Mouse (Mus musculus): ENCODE measurements around the gene 1810030O07Rik. TPM values are rescaled to one million over a fixed set of nuclear protein-coding genes. Genes with fewer than 3 reads are reported as not detected.

Gene 1810030O07Rik
- total RNA-seq (2023; ENCODE audit: inconsistent age), result 17.9 to 19.7 TPM (median 18.0 TPM) in 4 replicates

DNA sequence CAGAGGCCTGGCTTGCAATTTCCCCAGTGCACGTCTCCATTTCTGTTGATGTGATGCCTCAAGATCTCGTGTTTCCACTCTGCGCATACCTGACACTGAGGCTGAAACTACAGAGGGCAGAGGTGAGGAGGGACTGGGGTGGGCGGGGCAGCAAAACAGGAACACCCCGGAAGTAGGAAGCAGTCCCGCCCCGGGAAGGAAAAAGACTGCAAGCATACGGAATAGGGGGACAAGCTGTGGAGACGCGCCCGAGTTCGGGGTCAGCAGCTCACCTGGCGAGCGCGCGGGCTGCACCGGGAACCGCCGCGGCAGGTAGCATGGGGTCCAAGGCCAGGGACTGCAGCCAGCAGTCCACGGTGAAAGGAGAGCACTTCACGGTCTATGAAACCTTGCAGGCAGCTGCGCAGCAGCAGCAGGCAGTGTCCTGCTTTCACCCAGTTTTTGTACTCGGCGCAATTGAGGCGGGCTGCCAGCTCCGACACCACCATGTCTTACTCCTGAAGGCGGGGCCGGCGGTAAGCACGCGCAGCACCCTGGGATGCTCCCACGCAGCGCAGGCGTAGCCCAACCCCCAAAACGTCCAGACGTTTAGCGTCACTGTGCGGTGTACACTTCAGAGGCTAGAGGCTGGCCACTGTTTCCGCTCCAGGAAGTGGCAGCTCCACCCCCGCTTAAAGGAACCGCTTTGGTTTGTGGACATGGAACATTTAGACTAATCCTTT is at the start of gene 1810030O07Rik:
TSS of gene 1810030O07Rik (minus strand) at position 615 of the 722 bp plus-strand sequence.

Other genes starting within 250 kb of the 1810030O07Rik start
- 62.3 to 73.1 TPM (median 64.4 TPM) in 4 replicates for gene Atp6ap2, start 85.9 kb downstream of the 1810030O07Rik start, total RNA-seq (2023; ENCODE audit: inconsistent age)
- 36.6 to 43.8 TPM (median 38.6 TPM) in 4 replicates for gene Med14, start 88.4 kb upstream of the 1810030O07Rik start, total RNA-seq (2023; ENCODE audit: inconsistent age)